Mouse (Mus musculus): ENCODE data around the gene 9130008F23Rik.

GRCm38 (mm10) chr17:40874701-40875100 is 5.7 kb downstream of the 9130008F23Rik start:
- TF ChIP-seq GATA1 (IDR thresholded peaks at IDR 0.05; ENCODE audit: borderline replicate concordance, low read length) (no peak), FLI1 (IDR thresholded peaks at IDR 0.05; ENCODE audit: low read length) (no peak)
